Mouse (Mus musculus) olfactory bulb, adult 2 months (tissue): ENCODE measurements around the gene Psme2. TPM values are rescaled to one million over a fixed set of nuclear protein-coding genes. Genes with fewer than 3 reads are reported as not detected.
A peak's percentile ranks its signal among the peaks of the same experiment; 100 is the strongest.

ENCODE experiments used
- H3K27ac ChIP-seq: fragments of 200-500 bp; 2 replicates; pipeline ENCODE4 v1.5.1; 2012; ENCODE audit warnings: low read depth, low read length; ENCODE audit not compliant: insufficient read depth
- H3K4me1 ChIP-seq: fragments of 200-500 bp; 2 replicates; pipeline ENCODE4 v1.6.1; 2012; ENCODE audit warnings: low read length; ENCODE audit not compliant: control insufficient read depth, insufficient read depth
- H3K4me3 ChIP-seq: fragments of 200-500 bp; 2 replicates; pipeline ENCODE4 v1.5.1; 2012; ENCODE audit warnings: mild to moderate bottlenecking, low read depth, low read length, moderate library complexity; ENCODE audit not compliant: insufficient read depth
- CTCF ChIP-seq: fragments of 200-500 bp; IDR thresholded peaks from 2 replicates; pipeline ENCODE4 v1.5.1; 2012; ENCODE audit warnings: low read depth, mild to moderate bottlenecking, low read length, moderate library complexity; ENCODE audit not compliant: insufficient read depth
- POLR2A ChIP-seq: fragments of 200-500 bp; IDR thresholded peaks from 2 replicates; pipeline ENCODE4 v1.6.1; 2012; ENCODE audit warnings: mild to moderate bottlenecking, low read depth, low read length, moderate library complexity; ENCODE audit not compliant: insufficient read depth
- WGBS: fragments of 180-500 bp; shearing (Covaris S2); methylation state at CpG from one replicate; pipeline ENCODE4 v1.1.7; 2018; 5-methylcytosine and 5-hydroxymethylcytosine counted together
- polyA plus RNA-seq: library from polyadenylated mRNA; stranded (reverse); fragments of >200 nt; gene quantifications from 2 replicates; pipeline ENCODE4 v1.2.4, GENCODE M21; 2012; ENCODE audit warnings: low replicate concordance; ENCODE audit not compliant: missing spikeins, insufficient read depth, insufficient read length

The Psme2 gene
- polyA plus RNA-seq, 1 experiment: not detected

- peaks cover 3% of the 10 kb centered on the region for H3K4me1 ChIP-seq
- WGBS: 3% methylated on average over 43 of the region's 43 CpGs
- no peak for TF ChIP-seq CTCF
- TF ChIP-seq POLR2A: peak; percentile 34; the same call in 1 of the 2 replicates
- H3K27ac ChIP-seq: peak within 1 kb of the TSS; percentile 55
- H3K4me3 ChIP-seq: peak within 1 kb of the TSS; percentile 91
These were observed 6.0 kb downstream of the Psme2 start, which contains the start of gene Emc9 for GRCm38 (mm10) chr14:55584702-55585565. TSS of gene Emc9 (minus strand) at chr14:55585302.

- H3K4me1 ChIP-seq: peaks cover 3% of the 10 kb centered on the region
- TF ChIP-seq CTCF (no peak), POLR2A (no peak)
These were observed 6.6 kb downstream of the Psme2 start for GRCm38 (mm10) chr14:55584303-55584701.

GRCm38 (mm10) chr14:55581981-55582681, 8.8 kb downstream of the Psme2 start:
- TF ChIP-seq CTCF (no peak), POLR2A (no peak)
- Histone ChIP-seq H3K27ac (no peak overlapping the region), H3K4me1 (peaks cover 9% of the 10 kb centered on the region), H3K4me3 (no peak overlapping the region)
- WGBS: 79% methylated on average over 9 of the region's 9 CpGs

More at GRCm38 (mm10) chr14:55584303-55584701, 6.6 kb downstream of the Psme2 start:
- 34% methylated on average over 5 of the region's 5 CpGs for WGBS
- H3K27ac ChIP-seq: no peak overlapping the region
- H3K4me3 ChIP-seq: peak overlapping the region; percentile 91

- Histone ChIP-seq H3K27ac (no peak overlapping the region), H3K4me1 (peaks cover 10% of the 10 kb centered on the region), H3K4me3 (no peak overlapping the region)
- WGBS: 94% methylated on average over 16 of the region's 16 CpGs
- TF ChIP-seq CTCF (no peak), POLR2A (no peak)
These were observed 10.2 kb downstream of the Psme2 start for GRCm38 (mm10) chr14:55580731-55581130.

GRCm38 (mm10) chr14:55579511-55580496, 11.1 kb downstream of the Psme2 start:
- WGBS: 83% methylated on average over 23 of the region's 23 CpGs
- TF ChIP-seq CTCF: no peak
- TF ChIP-seq POLR2A: no peak
- Histone ChIP-seq H3K27ac (no peak overlapping the region), H3K4me1 (peaks cover 8% of the 10 kb centered on the region), H3K4me3 (no peak overlapping the region)

GRCm38 (mm10) chr14:55578668-55579269, 12.1 kb downstream of the Psme2 start:
- 41% methylated on average over 6 of the region's 6 CpGs for WGBS
- no peak for TF ChIP-seq POLR2A
- no peak for TF ChIP-seq CTCF
- H3K27ac ChIP-seq: peak overlapping the region; percentile 44
- H3K4me1 ChIP-seq: peaks cover 8% of the 10 kb centered on the region
- H3K4me3 ChIP-seq: peak overlapping the region; percentile 65

GRCm38 (mm10) chr14:55577871-55578667, 12.8 kb downstream of the Psme2 start, which contains the start of gene Psme1:
TSS of gene Psme1 (plus strand) at chr14:55578123.
- peak within 1 kb of the TSS; percentile 44 for H3K27ac ChIP-seq
- peak; percentile 47; the same call in 1 of the 2 replicates for TF ChIP-seq POLR2A
- no peak for TF ChIP-seq CTCF
- peak within 1 kb of the TSS; percentile 65 for H3K4me3 ChIP-seq
- WGBS: under 1% methylated on average over 32 of the region's 32 CpGs
- peaks cover 8% of the 10 kb centered on the region for H3K4me1 ChIP-seq
